Comparison of ENCODE assay signal across 13 mouse cellular contexts in genomic region chr2:120060190-120060589, GRCm38 (mm10). TPM values are rescaled to one million over a fixed set of nuclear protein-coding genes. Genes with fewer than 3 reads are reported as not detected.
DNase-seq lines count a peak whose midpoint lies in the region; ATAC-seq and TF ChIP-seq lines count a peak whose summit lies in the region.
"Had no signal": no experiment of that assay in that cellular context is flagged by ENCODE, and none has a peak within 500 bp of the region (broad histone marks: within the 10 kb centered on the region; RNA-seq: fewer than 3 reads in every experiment).

No protein-coding gene starts in this region.

- no peak overlapping the region for H3K9ac ChIP-seq in lung, embryonic 14.5 days
- no peak overlapping the region for H3K9ac ChIP-seq in stomach, embryonic 16.5 days (ENCODE audit: low read length)
- H3K9ac ChIP-seq in forebrain, embryonic 12.5 days: no peak overlapping the region
- H3K9ac ChIP-seq: hindbrain, embryonic 12.5 days had no signal

- H3K4me2 ChIP-seq in lung, embryonic 14.5 days: no peak overlapping the region
- no peak overlapping the region for H3K4me2 ChIP-seq in stomach, embryonic 16.5 days (ENCODE audit: low read depth, low read length)
- no peak overlapping the region for H3K4me2 ChIP-seq in forebrain, embryonic 12.5 days
- H3K4me2 ChIP-seq: hindbrain, embryonic 12.5 days had no signal

- no peaks in the 10 kb centered on the region for H3K36me3 ChIP-seq in kidney, adult 2 months (ENCODE audit: control insufficient read depth, insufficient read depth, low read length)
- no peaks in the 10 kb centered on the region for H3K36me3 ChIP-seq in lung, embryonic 14.5 days (ENCODE audit: insufficient read depth)
- H3K36me3 ChIP-seq in stomach, embryonic 16.5 days (ENCODE audit: control insufficient read depth, insufficient read depth, low read length): no peaks in the 10 kb centered on the region
- H3K36me3 ChIP-seq in forebrain, embryonic 12.5 days (replicated peaks): no peaks in the 10 kb centered on the region
- H3K36me3 ChIP-seq: hindbrain, embryonic 12.5 days had no signal

- peak; percentile 53; the same call in 1 of the 2 replicates for ATAC-seq in lung, embryonic 14.5 days (ENCODE audit: insufficient read depth)
- ATAC-seq in stomach, embryonic 16.5 days (ENCODE audit: insufficient read depth, low FRiP score): no peak; the same call in 1 of the 2 replicates
- no peak for ATAC-seq in forebrain, embryonic 12.5 days (ENCODE audit: low FRiP score)
- no peak for ATAC-seq in granulocyte monocyte progenitor cell, adult 5-6 weeks (replicated peaks; ENCODE audit: poor library complexity, severe bottlenecking)

- H3K27me3 ChIP-seq in kidney, adult 2 months (replicated peaks; ENCODE audit: control insufficient read depth, insufficient read depth, low read length): no peaks in the 10 kb centered on the region
- no peaks in the 10 kb centered on the region for H3K27me3 ChIP-seq in lung, embryonic 14.5 days (ENCODE audit: insufficient read depth, low read length)
- no peaks in the 10 kb centered on the region for H3K27me3 ChIP-seq in stomach, embryonic 16.5 days (ENCODE audit: control insufficient read depth, insufficient read depth, low read length)
- no peaks in the 10 kb centered on the region for H3K27me3 ChIP-seq in forebrain, embryonic 12.5 days
- H3K27me3 ChIP-seq: hindbrain, embryonic 12.5 days had no signal

- 43% methylated on average over 6 of the region's 6 CpGs for WGBS in kidney, adult 2 months
- 52% methylated on average over 6 of the region's 6 CpGs for WGBS in lung, embryonic 14.5 days
- WGBS in stomach, embryonic 16.5 days: 53% methylated on average over 6 of the region's 6 CpGs
- 80% methylated on average over 6 of the region's 6 CpGs for WGBS in forebrain, embryonic 12.5 days

- no peaks in the 10 kb centered on the region for H3K4me1 ChIP-seq in kidney, adult 2 months (ENCODE audit: control insufficient read depth, insufficient read depth, low read length)
- 0 out of 2 replicates have a peak, but pooled peaks cover 8% of the 10 kb centered on the region for H3K4me1 ChIP-seq in lung, embryonic 14.5 days (ENCODE audit: insufficient read depth)
- H3K4me1 ChIP-seq in stomach, embryonic 16.5 days (ENCODE audit: control insufficient read depth, insufficient read depth, low read length): no peaks in the 10 kb centered on the region
- H3K4me1 ChIP-seq in forebrain, embryonic 12.5 days: no peaks in the 10 kb centered on the region

- TF ChIP-seq CTCF in gastrocnemius, adult 2 months (IDR thresholded peaks at IDR 0.05): no peak
- TF ChIP-seq CTCF in kidney, adult 2 months (conservative IDR thresholded peaks at IDR 0.05; ENCODE audit: insufficient read depth, insufficient read length, low read depth, low read length): no peak
- TF ChIP-seq CTCF in lung, embryonic 14.5 days (IDR thresholded peaks at IDR 0.05; ENCODE audit: low read depth): no peak

- no peak overlapping the region for H3K4me3 ChIP-seq in gastrocnemius, adult 2 months
- no peak overlapping the region for H3K4me3 ChIP-seq in kidney, adult 2 months (ENCODE audit: insufficient read depth, low read depth, low read length)
- no peak overlapping the region for H3K4me3 ChIP-seq in lung, embryonic 14.5 days (ENCODE audit: low read depth, low read length)
- H3K4me3 ChIP-seq in stomach, embryonic 16.5 days (replicated peaks; ENCODE audit: low read length): no peak overlapping the region
- no peak overlapping the region for H3K4me3 ChIP-seq in forebrain, embryonic 12.5 days (replicated peaks)
- H3K4me3 ChIP-seq: hindbrain, embryonic 12.5 days had no signal

- TF ChIP-seq POLR2A in kidney, adult 2 months (IDR thresholded peaks at IDR 0.05; ENCODE audit: low read depth, low read length): no peak

- peak; percentile 61 for DNase-seq in gastrocnemius, adult 2 months
- no peak for DNase-seq in gastrocnemius, adult 18-20 months (ENCODE audit: low spot score)
- peak; percentile 66 for DNase-seq in kidney, adult 2 months
- peak; percentile 75 for DNase-seq in lung, embryonic 14.5 days
- DNase-seq in ovary, postnatal 14 days (ENCODE audit: low spot score): no peak
- DNase-seq: B cell, adult 2 months; cerebellum, adult 18-20 months; layer of hippocampus, adult 9-11 months; thymus, adult 18-20 months had no signal

- no peaks in the 10 kb centered on the region for H3K9me3 ChIP-seq in lung, embryonic 14.5 days (ENCODE audit: low read depth, low read length)
- no peaks in the 10 kb centered on the region for H3K9me3 ChIP-seq in stomach, embryonic 16.5 days (replicated peaks; ENCODE audit: control insufficient read depth, low read length)
- H3K9me3 ChIP-seq in forebrain, embryonic 12.5 days: no peaks in the 10 kb centered on the region
- H3K9me3 ChIP-seq: hindbrain, embryonic 12.5 days had no signal

- intact Hi-C loops in gastrocnemius, adult 2 months (cut with DNase I): no loop called here

- peak overlapping the region; percentile 73 for H3K27ac ChIP-seq in gastrocnemius, adult 2 months
- peak overlapping the region; percentile 58; the same call in 1 of the 2 replicates for H3K27ac ChIP-seq in kidney, adult 2 months (ENCODE audit: insufficient read depth, low read depth, low read length)
- H3K27ac ChIP-seq in lung, embryonic 14.5 days (ENCODE audit: low read depth): peak overlapping the region; percentile 75; the same call in 1 of the 2 replicates
- peak overlapping the region; percentile 58; the same call in 1 of the 2 replicates for H3K27ac ChIP-seq in stomach, embryonic 16.5 days (ENCODE audit: low read length)
- H3K27ac ChIP-seq in forebrain, embryonic 12.5 days: no peak overlapping the region
- H3K27ac ChIP-seq: hindbrain, embryonic 12.5 days had no signal

RNA-seq across cellular contexts. Expression of gene Pla2g4b, which starts 27.0 kb away (rescaled TPM):
- total RNA-seq in gastrocnemius, adult 2 months (2021): 1 to 10 TPM in 1 of 2 experiments, under 1 TPM in 1; 0.99 to 1.7 TPM
- 1 to 10 TPM in 1 of 2 experiments, under 1 TPM in 1; 0.45 to 1.2 TPM for total RNA-seq in gastrocnemius, adult 18-20 months (2021)
- polyA plus RNA-seq in kidney, adult 2 months (2012; rRNA removed): 1.6 and 1.8 TPM in 2 replicates
- polyA plus RNA-seq in lung, embryonic 14.5 days (2014; fragmentation: Nextera tagmentation; extraction: Ambion mirVana): 1.2 and 1.5 TPM in 2 replicates
- 1.8 and 2.7 TPM in 2 replicates for polyA plus RNA-seq in stomach, embryonic 16.5 days (2015; fragmentation: Nextera tagmentation; extraction: Ambion mirVana)
- 3.4 and 3.6 TPM in 2 replicates for polyA plus RNA-seq in forebrain, embryonic 12.5 days (2016; fragmentation: Nextera tagmentation; extraction: Ambion mirVana)
- 0.62 TPM in 1 of 2 replicates, not detected in the other for total RNA-seq in granulocyte monocyte progenitor cell, adult 5-6 weeks (2014; fragmentation: Nextera tagmentation)
- 0.72 and 1.8 TPM in 2 replicates for total RNA-seq in granulocyte monocyte progenitor cell, adult 5-6 weeks (2017)

RNA-seq across cellular contexts. Expression of gene Gm28042, which starts 32.9 kb away (rescaled TPM):
- 1 to 10 TPM in 1 of 2 experiments, under 1 TPM in 1; 0.77 to 1.5 TPM for total RNA-seq in gastrocnemius, adult 2 months (2021)
- under 1 TPM; 0.41 to 0.52 TPM for total RNA-seq in gastrocnemius, adult 18-20 months (2021)
- polyA plus RNA-seq in kidney, adult 2 months (2012; rRNA removed): 2.0 and 2.4 TPM in 2 replicates
- polyA plus RNA-seq in lung, embryonic 14.5 days (2014; fragmentation: Nextera tagmentation; extraction: Ambion mirVana): 2.2 and 3.3 TPM in 2 replicates
- 2.4 and 5.1 TPM in 2 replicates for polyA plus RNA-seq in stomach, embryonic 16.5 days (2015; fragmentation: Nextera tagmentation; extraction: Ambion mirVana)
- 6.9 and 7.3 TPM in 2 replicates for polyA plus RNA-seq in forebrain, embryonic 12.5 days (2016; fragmentation: Nextera tagmentation; extraction: Ambion mirVana)
- 1.0 and 1.5 TPM in 2 replicates for total RNA-seq in granulocyte monocyte progenitor cell, adult 5-6 weeks (2014; fragmentation: Nextera tagmentation)
- not detected in 2 replicates for total RNA-seq in granulocyte monocyte progenitor cell, adult 5-6 weeks (2017)

RNA-seq across cellular contexts. Expression of gene Jmjd7, which starts 32.9 kb away (rescaled TPM):
- 1 to 10 TPM; 1.6 to 2.4 TPM for total RNA-seq in gastrocnemius, adult 2 months (2021)
- total RNA-seq in gastrocnemius, adult 18-20 months (2021): 1 to 10 TPM; 2.4 to 3.0 TPM
- polyA plus RNA-seq in kidney, adult 2 months (2012; rRNA removed): 8.9 and 9.0 TPM in 2 replicates
- 19.9 and 21.8 TPM in 2 replicates for polyA plus RNA-seq in lung, embryonic 14.5 days (2014; fragmentation: Nextera tagmentation; extraction: Ambion mirVana)
- polyA plus RNA-seq in stomach, embryonic 16.5 days (2015; fragmentation: Nextera tagmentation; extraction: Ambion mirVana): 13.4 and 15.4 TPM in 2 replicates
- polyA plus RNA-seq in forebrain, embryonic 12.5 days (2016; fragmentation: Nextera tagmentation; extraction: Ambion mirVana): 19.3 and 20.2 TPM in 2 replicates
- total RNA-seq in granulocyte monocyte progenitor cell, adult 5-6 weeks (2014; fragmentation: Nextera tagmentation): 2.3 and 7.9 TPM in 2 replicates
- 3.5 and 4.0 TPM in 2 replicates for total RNA-seq in granulocyte monocyte progenitor cell, adult 5-6 weeks (2017)

Comparison
In these comparisons a context has a peak if more than half of its experiments do, and no peak if none do; other contexts are left out.
1. DNase-seq: peak in gastrocnemius, adult 2 months (single experiment), kidney, adult 2 months (single experiment) and lung, embryonic 14.5 days (single experiment); none in gastrocnemius, adult 18-20 months (single experiment) and ovary, postnatal 14 days (single experiment).